Mouse (Mus musculus) heart, postnatal 25 days (tissue): ENCODE results near the gene Gm5142. TPM values are rescaled to one million over a fixed set of nuclear protein-coding genes. Genes with fewer than 3 reads are reported as not detected.

Source experiments
- DNase-seq: peaks from one replicate; pipeline ENCODE4 v3.0.0; 2022; ENCODE audit warnings: low spot score
- intact Hi-C: fragments of 180-260 bp; cut with DNase I; formaldehyde crosslinking; loops from one replicate; pipeline ENCODE4 v1.15.1; 2025
- total RNA-seq, 2 experiments: library from RNA; stranded (reverse); gene quantifications; 2 replicates each; pipeline ENCODE4 v1.2.3; 2021

The Gm5142 gene
- total RNA-seq = not detected

DNA sequence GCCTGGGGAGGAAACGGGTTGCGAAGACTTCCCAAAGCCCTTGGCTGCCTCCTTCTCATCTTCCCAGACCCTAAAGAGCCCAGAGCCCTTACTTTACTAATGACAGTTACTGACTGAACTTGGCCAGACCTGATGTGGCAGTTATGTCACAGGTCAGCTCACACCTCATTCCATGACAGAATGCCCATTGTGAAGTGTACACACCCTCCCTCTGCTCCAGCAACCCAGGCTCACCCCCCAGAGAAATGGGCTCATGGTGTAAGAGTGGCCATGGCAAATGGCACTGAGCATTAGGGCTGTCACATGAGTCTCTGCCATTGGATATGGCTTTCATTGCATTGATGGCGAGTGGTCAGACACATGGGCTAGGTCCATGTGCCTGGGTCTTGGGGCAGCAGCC lies at the start of gene Gm5142:
Gene Gm5142, minus strand, starts transcription at position 101 of the 400 bp plus-strand sequence.
- intact Hi-C loops = no loop called here
- no peak for DNase-seq

DNA sequence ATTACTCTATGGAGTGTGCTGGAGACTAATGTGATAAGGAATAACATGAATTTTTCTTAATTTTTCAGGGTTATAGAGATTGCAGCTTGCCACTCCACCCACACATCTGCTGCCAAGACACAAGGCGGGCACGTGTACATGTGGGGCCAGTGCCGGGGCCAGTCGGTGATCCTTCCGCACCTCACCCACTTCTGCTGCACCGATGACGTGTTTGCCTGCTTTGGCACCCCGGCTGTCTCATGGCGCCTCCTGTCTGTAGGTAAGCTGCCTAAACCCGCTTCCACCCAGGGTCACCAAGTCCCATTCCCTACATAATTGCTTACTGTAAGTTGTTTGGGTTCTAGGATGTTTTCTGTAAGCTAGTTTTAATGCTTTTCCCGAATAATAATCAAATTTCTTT lies 47.7 kb upstream of the Gm5142 start:
- no peak for DNase-seq
- intact Hi-C loops = no loop called here

DNA sequence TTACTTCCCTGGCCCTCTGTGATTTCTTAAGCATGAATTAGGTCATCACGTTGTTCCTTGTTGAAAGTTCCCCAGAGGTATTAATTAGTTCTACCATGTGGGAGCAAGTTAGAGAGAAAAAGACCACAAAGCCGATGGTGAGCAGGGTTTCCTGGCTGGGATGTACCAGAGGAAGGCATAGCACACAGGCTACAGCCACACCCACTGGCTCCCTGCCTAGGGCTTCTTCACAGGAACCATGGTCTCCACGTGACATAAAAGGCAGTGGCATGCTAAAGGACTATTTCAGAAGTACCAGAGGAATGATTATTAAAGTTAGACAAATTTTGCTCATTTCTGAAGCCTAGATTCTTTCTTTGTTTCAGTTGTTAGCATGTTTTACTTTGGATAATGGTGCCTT lies 40.7 kb upstream of the Gm5142 start:
- intact Hi-C loops = no loop called here
- DNase-seq = no peak

DNA sequence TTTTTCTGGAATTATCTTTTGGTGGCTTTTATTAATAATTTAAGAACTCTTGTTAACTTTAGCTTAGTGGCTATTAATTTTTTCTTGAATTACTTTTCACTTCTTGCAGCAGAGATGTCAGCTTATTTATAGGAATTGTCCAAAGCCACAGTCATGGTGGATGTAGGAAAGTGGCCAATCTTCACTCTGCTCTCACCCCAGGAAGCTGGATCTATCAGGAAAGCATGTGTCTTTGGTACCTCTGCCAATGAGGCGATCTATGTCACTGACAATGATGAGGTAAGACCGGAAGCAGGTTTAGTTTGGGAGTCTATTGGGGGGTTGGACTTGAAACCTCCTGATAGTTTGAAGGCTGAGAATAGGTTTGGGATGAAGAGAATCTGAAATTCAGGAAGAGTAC lies 31.3 kb upstream of the Gm5142 start:
- intact Hi-C loops = no loop called here

DNA sequence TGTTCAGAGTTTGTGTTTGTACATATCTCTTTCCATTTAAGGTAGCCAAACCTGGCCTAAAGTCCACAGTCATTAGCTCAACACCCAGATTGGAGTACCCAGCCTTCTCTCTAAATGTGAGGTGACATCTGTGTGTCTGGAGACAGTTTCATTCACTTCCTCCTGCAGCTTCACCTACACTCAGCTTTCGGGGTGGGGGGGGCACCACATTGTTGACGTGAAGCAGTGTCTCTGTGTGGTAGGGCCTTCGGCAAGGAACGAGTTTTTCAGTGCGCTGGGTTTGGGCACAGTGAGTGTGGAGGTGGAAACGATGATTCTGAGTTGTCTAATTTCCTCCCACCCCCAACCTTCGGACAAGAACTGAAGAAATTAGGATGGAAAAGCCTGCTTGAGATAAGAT lies 30.5 kb upstream of the Gm5142 start:
- intact Hi-C loops = no loop called here
- no peak for DNase-seq

More for the DNA sequence above, 31.3 kb upstream of the Gm5142 start:
- no peak for DNase-seq

DNA sequence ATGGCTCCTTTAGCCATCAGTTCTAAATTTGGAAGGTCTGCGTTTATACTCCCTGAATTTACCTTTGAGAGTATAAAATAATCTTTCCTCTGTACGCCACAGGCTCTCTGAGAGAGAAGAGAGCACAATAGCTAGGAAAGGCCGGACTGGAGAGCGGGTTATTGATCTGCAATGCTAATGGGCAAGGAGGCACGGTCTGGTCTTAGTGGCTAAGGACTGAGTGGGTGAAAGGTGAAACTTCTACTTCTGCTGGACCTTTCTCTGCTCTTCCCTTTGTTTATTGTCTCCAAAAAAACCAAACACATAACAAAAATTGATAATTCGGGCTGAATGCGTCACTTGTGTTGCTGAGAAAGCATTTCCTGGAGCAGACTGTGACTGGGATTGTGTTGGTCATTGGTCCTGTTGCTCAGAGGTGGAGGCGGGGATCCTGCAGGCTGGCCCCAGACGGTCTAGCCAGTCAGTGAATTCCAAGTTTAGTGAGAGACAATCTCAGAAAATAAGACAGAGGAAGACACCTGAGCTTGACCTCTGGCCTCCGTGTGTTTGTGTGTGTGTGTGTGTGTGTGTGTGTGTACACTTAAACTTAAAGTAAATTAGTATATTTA lies 27.5 kb upstream of the Gm5142 start:
- no peak for DNase-seq
- intact Hi-C loops = no loop called here

DNA sequence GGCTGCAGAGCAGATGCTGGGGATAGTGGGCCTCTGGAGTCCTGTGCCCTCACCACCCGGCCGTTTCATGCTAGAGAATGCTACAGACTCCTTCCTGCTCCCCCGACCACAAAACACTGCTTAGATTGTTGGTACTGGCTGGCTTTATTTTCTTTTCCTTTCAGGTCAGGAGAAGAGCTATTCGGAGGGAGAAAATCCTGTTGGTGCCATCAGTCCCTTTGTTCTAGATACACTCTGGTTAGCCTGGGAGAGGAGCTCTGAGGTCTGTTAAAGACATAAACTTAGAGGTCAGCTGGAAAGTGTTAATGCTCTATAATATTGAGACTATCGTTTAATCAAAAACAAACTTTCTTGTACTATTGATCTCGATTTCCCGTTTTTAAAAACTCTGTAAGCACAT lies 26.9 kb upstream of the Gm5142 start:
- intact Hi-C loops = no loop called here
- no peak for DNase-seq

DNA sequence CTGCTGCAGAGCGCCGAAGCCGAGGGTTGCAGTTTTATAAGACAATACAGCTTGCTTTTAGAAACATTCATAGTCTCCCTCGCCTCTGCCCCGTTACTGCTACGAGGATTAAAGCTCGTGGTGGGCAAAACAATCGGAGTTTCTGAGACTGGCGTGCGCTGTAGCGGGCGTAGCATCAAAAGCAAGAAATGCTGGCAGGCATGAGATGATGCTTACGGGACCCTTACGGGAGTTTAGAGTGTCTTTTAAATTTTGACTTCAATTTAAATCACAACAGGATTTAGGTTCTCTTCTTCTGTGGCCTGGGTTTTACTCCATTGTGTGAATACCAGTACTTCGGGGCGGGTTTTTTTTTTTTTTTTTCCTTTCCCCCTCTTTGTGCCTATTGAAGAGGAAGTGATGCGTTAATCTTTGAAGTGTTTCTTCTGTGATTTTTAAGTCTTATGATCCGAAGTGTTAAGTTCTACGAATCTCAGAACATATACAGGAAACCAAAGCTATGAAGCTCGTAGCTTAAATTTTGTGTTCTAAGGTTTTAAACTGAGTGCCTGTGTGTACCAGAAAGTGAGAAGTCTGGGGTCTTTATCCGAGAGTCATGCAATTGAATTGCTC lies 23.2 kb upstream of the Gm5142 start:
- intact Hi-C loops = no loop called here
- DNase-seq = no peak

DNA sequence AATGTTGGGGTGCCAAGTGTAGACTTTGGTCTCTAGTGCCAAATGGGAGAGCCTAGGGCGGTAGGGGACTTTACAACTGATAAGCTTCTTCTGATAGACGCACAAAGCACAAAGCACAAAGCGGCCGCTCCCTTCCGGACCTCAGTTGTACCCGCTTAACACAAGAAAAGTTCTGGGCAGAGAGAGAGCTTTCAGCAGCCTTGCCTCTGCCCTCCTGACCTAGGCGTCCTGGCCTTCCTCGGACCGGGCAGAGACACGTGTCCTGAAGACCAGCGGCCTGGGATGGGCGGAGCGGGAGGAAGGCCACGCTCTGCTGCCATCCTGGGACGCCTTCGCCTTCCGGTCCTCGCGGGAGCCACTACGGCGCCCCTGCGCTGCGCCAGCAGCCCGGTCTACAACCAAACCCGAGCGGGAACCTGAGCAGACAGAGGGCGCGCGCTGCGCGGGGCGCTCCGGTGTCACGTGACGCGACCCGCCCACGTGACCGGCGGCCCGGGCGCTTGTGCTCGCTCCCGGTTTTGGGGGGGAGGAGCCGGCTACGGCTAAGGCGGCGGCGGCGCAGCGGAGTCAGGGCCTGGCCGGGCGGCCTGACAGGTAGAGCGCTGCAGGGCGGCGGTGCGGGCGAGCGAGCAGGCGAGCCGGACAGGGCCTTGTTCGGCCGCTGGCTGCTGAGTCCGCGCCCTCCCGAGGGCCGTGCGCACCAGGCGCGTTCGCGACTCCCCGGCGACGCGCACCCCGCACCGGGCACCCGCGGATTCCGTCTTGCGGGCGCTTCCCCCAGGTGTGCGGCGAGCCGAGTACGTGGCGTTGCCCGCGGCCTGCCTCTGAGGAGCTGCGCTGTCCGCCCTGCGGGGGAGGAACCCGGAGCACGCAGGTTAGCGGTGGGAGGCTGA lies 22.4 kb upstream of the Gm5142 start, which contains the start of gene Rcbtb1:
Gene Rcbtb1, plus strand, starts transcription at position 499 of the 893 bp plus-strand sequence.
- intact Hi-C loops = no loop called here
- DNase-seq = peak; percentile 90

DNA sequence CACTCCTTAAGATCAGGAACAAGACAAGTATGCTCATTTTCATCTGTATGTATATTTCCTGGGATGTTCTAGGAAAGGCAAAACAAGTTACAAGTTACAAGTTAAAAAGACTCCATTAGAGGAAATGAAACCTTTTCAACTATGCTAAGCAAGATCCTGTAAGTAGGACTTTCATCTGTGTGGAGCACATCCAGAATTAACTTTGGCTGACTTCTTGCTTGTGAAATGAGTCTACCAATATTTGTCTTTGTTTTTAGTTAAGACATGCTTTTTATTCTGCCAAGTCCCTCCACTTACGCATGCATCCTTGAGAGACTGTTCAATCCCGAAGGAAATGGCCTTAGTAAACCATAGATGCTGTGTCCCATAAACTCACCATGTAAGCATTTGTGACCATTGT lies 7.6 kb upstream of the Gm5142 start:
- intact Hi-C loops = no loop called here
- no peak for DNase-seq

DNA sequence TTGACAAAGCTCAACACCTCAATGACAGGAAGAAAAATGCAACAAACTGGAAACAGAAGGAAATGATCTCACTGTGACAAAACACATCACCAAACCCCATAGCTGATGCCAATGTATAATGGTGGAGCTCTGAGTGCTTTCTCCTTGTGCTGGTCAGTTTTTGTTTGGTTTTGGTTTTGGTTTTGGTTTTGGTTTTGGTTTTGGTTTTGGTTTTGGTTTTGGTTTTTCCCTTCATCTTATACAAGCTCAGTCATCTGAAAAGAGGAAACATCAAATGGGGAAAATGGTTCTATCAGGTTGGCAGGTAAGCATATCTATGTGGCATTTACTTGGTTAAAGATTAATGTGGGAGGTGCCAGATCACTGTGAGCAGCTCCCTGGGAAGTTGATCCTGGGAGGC lies 7.0 kb upstream of the Gm5142 start:
- DNase-seq = no peak
- intact Hi-C loops = no loop called here

DNA sequence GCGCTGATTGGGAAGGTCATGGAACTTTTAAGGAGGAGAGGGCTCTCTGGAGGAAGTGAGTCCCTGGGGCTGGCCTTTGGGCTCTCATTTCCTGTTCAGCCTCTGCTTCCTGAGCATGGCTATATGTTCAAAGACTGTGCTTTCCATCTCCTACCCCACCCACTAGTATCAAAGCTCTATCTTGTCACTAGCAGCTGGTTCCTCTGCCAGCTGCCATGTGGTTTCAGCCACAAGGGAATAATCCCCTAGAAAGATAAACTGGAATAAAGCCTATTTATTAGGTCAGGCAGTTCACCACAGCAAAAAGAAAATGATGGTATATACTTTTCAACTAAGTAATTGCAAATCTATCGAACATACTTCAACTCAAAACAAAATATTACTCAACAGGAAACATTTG lies 4.2 kb upstream of the Gm5142 start:
- intact Hi-C loops = no loop called here
- no peak for DNase-seq

DNA sequence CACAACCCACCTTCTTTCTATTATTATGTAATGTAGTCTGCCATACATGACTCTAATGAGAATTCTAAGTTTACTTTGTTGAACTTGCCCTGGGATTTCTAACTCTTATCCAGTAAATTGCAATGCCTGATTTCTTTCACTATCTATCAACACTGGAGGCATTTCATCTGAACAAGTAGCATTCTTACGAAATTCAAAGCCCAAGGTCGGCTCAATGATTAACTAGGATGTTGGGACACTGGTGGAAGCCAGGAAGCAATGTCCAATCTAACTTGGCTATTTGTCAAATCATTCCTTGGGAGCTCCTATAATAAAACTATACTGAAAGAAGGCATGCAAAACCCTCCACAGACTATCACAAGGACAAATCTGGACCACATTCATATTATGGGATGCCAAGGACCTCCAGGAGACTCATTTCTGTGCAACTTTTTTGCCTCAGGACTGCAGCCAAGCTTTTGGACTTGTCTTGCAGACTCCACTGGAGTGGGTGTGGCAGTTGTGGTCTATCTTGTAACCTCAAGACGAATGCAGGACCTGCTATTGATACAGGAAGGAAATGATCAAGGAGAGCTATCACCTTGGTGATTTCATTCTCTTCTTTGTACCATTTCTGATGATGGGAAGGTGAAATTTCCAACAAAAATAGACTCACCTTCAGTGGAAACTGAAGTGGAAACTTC lies 21.4 kb downstream of the Gm5142 start:
- intact Hi-C loops = loop anchor here (10.0 kb wide), 1 partner anchor 78 kb away; no protein-coding TSS in a partner anchor
- no peak for DNase-seq

DNA sequence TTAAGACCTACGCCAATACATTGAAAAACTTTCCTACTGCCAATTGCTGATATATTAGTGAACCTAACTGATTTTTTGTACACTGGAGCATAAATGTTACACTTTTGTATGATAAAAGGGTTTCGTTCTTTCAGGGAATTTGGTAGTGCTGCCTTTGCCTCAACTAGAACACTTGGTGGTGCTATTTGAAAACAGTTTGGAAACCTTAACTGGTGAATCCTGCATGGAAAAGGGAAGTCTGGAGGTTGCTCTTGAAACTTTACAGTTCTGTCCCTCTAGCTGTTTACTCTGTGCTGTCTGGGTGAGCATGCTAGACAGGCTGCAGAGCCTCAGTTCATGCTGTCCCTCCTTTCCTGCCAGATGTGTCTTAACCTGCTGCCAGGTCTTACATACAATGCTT lies 23.0 kb downstream of the Gm5142 start:
- DNase-seq = no peak
- intact Hi-C loops = loop anchor here (2.0 to 10.0 kb wide), 2 partner anchors 79 to 401 kb away; no protein-coding TSS in a partner anchor

DNA sequence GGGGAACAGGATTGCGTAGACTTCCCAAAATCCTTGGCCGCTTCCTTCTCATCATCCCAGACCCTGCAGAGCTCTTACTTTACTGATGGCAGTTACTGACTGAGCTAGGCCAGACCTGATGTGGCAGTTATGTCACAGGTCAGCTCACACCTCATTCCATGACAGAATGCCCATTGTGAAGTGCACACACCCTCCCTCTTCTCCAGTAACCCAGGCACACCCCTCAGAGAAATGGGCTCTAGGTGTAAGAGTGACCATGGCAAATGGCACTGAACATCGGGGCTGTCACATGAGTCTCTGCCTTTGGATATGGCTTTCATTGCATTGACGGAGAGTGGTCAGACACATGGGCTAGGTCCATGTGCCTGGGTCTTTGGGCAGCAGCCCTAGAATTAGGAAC lies 35.8 kb downstream of the Gm5142 start, which contains the start of gene 1700129C05Rik:
Gene 1700129C05Rik, minus strand, starts transcription at position 101 of the 400 bp plus-strand sequence.
- intact Hi-C loops = no loop called here
- DNase-seq = no peak

DNA sequence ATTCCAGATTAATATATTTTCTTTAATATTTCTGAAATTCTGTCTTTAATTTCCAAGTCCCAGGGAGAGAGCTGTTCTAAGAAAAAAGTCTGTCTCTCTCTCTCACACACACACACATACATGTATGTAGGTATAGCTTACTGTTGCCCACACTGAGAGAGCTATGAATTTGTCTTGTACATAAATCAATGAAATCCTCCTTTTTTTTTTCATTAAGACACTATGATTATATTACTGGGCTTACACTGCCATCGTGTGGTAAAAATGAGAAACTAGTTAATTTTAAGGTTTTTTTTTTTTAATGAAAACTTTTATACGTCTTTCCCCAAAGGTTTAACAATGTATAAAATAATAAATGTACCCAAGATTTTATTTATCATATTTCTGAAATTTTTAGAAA lies 64.3 kb downstream of the Gm5142 start:
- intact Hi-C loops = loop anchor here (2.0 to 5.0 kb wide), 2 partner anchors 1079 to 1437 kb away; no protein-coding TSS in a partner anchor

More for the DNA sequence above, 64.3 kb downstream of the Gm5142 start:
- no peak for DNase-seq
